Mouse (Mus musculus) CH12.LX (cell line): ENCODE results near the gene Rtkn2.

ENCODE experiments used
- CHD2 ChIP-seq: IDR thresholded peaks from 2 replicates; pipeline ENCODE4 v1.6.1; 2011; ENCODE audit warnings: low read length, improper control_type of control experiment
- CTCF ChIP-seq, 2 experiments: IDR thresholded peaks in 1 of 2; conservative IDR thresholded peaks in 1 of 2; 2 replicates each; pipeline ENCODE4 v1.5.1; 2011 to 2012; ENCODE audit warnings: low read depth in 2 of 2, low read length in 2 of 2, improper control_type of control experiment in 1 of 2, inconsistent platforms in 1 of 2, mild to moderate bottlenecking in 1 of 2, moderate library complexity in 1 of 2
- E2F4 ChIP-seq: IDR thresholded peaks from 2 replicates; pipeline ENCODE4 v1.6.1; 2011; ENCODE audit warnings: low read depth, low read length, improper control_type of control experiment; ENCODE audit not compliant: insufficient replicate concordance
- MAX ChIP-seq: IDR thresholded peaks from 2 replicates; pipeline ENCODE4 v1.6.1; 2011; ENCODE audit warnings: low read length, improper control_type of control experiment
- SIN3A ChIP-seq: IDR thresholded peaks from 2 replicates; pipeline ENCODE4 v1.6.1; 2012; ENCODE audit warnings: low read length, improper control_type of control experiment, inconsistent platforms
- TBP ChIP-seq: conservative IDR thresholded peaks from 2 replicates; pipeline ENCODE4 v1.6.1; 2011; ENCODE audit warnings: low read depth, low read length, improper control_type of control experiment
- TCF12 ChIP-seq: IDR thresholded peaks from 2 replicates; pipeline ENCODE4 v1.6.1; 2014; ENCODE audit warnings: low read depth, mild to moderate bottlenecking, inconsistent platforms, low read length, improper control_type of control experiment

GRCm38 (mm10) chr10:68003651-68004422 lies 24.5 kb downstream of the Rtkn2 start:
- TF ChIP-seq CHD2 (no peak), TCF12 (no peak), E2F4 (no peak), SIN3A (no peak), MAX (no peak), CTCF (conservative IDR thresholded peaks at IDR 0.05 in 1 of 2, IDR thresholded peaks at IDR 0.05 in 1 of 2; ENCODE audit: low read depth in 2 of 2, low read length in 2 of 2) (no peak), TBP (no peak)
